Comparison of ENCODE assay signal across 8 mouse cellular contexts in genomic region chr5:3544480-3544769, GRCm38 (mm10). TPM values are rescaled to one million over a fixed set of nuclear protein-coding genes. Genes with fewer than 3 reads are reported as not detected.
DNase-seq lines count a peak whose midpoint lies in the region; ATAC-seq and TF ChIP-seq lines count a peak whose summit lies in the region.

No protein-coding gene starts in this region.

- ATAC-seq in kidney, postnatal 0 days (replicated peaks; ENCODE audit: low FRiP score, low read depth) = no peak
- ATAC-seq in hindbrain, embryonic 15.5 days (ENCODE audit: low FRiP score, low read depth) = peak; percentile 31; the same call in 1 of the 2 replicates
- ATAC-seq in midbrain, postnatal 0 days (ENCODE audit: low FRiP score) = peak; percentile 27; the same call in 1 of the 2 replicates

- no peaks in the 10 kb centered on the region for H3K36me3 ChIP-seq in kidney, postnatal 0 days (ENCODE audit: insufficient read depth, low read length)
- H3K36me3 ChIP-seq in hindbrain, embryonic 15.5 days = 0 out of 2 replicates have a peak, but pooled peaks cover 3% of the 10 kb centered on the region
- H3K36me3 ChIP-seq in midbrain, postnatal 0 days (ENCODE audit: insufficient read depth, low read length) = no peaks in the 10 kb centered on the region

- DNase-seq in kidney, postnatal 0 days (ENCODE audit: low spot score) = peak; percentile 18
- no peak for DNase-seq in kidney, postnatal 4 days
- DNase-seq in midbrain, postnatal 0 days (ENCODE audit: low spot score) = peak; percentile 5
- no peak for DNase-seq in layer of hippocampus, postnatal 14 days (ENCODE audit: low spot score in 2 of 2)
- no peak for DNase-seq in layer of hippocampus, postnatal 36 days
- DNase-seq in spleen, postnatal 4 days (ENCODE audit: low spot score in 2 of 2) = no peak

- H3K27ac ChIP-seq in kidney, postnatal 0 days = no peak overlapping the region
- no peak overlapping the region for H3K27ac ChIP-seq in bone marrow macrophage, adult 2 months (ENCODE audit: insufficient read depth, low read depth, low read length)
- H3K27ac ChIP-seq in hindbrain, embryonic 15.5 days (replicated peaks) = peak overlapping the region; percentile 92
- no peak overlapping the region for H3K27ac ChIP-seq in midbrain, postnatal 0 days (ENCODE audit: low read depth, low read length)

- H3K9ac ChIP-seq in kidney, postnatal 0 days (ENCODE audit: low read depth, low read length) = peak overlapping the region; percentile 95
- peak overlapping the region; percentile 84 for H3K9ac ChIP-seq in hindbrain, embryonic 15.5 days
- peak overlapping the region; percentile 87 for H3K9ac ChIP-seq in midbrain, postnatal 0 days (replicated peaks; ENCODE audit: low read length, poor library complexity, severe bottlenecking)

- H3K4me2 ChIP-seq in kidney, postnatal 0 days (ENCODE audit: low read length) = peak overlapping the region; percentile 75
- peak overlapping the region; percentile 77 for H3K4me2 ChIP-seq in hindbrain, embryonic 15.5 days
- H3K4me2 ChIP-seq in midbrain, postnatal 0 days (ENCODE audit: low read depth, low read length, poor library complexity, severe bottlenecking) = peak overlapping the region; percentile 61

- no peak for TF ChIP-seq POLR2A in bone marrow macrophage, adult 2 months (IDR thresholded peaks at IDR 0.05; ENCODE audit: borderline replicate concordance, low read depth, low read length)

- TF ChIP-seq CTCF in kidney, postnatal 0 days (IDR thresholded peaks at IDR 0.05; ENCODE audit: low read depth) = no peak
- no peak for TF ChIP-seq CTCF in bone marrow macrophage, adult 2 months (IDR thresholded peaks at IDR 0.05; ENCODE audit: low read depth, low read length)
- no peak for TF ChIP-seq CTCF in midbrain, postnatal 0 days (IDR thresholded peaks at IDR 0.05)

- H3K27me3 ChIP-seq in kidney, postnatal 0 days (ENCODE audit: insufficient read depth, low read length) = no peaks in the 10 kb centered on the region
- H3K27me3 ChIP-seq in hindbrain, embryonic 15.5 days = no peaks in the 10 kb centered on the region
- no peaks in the 10 kb centered on the region for H3K27me3 ChIP-seq in midbrain, postnatal 0 days (ENCODE audit: insufficient read depth, low read length)

- no peaks in the 10 kb centered on the region for H3K9me3 ChIP-seq in kidney, postnatal 0 days (replicated peaks; ENCODE audit: low read length)
- no peaks in the 10 kb centered on the region for H3K9me3 ChIP-seq in hindbrain, embryonic 15.5 days
- H3K9me3 ChIP-seq in midbrain, postnatal 0 days (ENCODE audit: low read length) = no peaks in the 10 kb centered on the region

- peak overlapping the region; percentile 99 for H3K4me3 ChIP-seq in kidney, postnatal 0 days (replicated peaks; ENCODE audit: low read depth, low read length)
- peak overlapping the region; percentile 87 for H3K4me3 ChIP-seq in bone marrow macrophage, adult 2 months (ENCODE audit: insufficient read depth, low read length)
- peak overlapping the region; percentile 93 for H3K4me3 ChIP-seq in hindbrain, embryonic 15.5 days
- H3K4me3 ChIP-seq in midbrain, postnatal 0 days (ENCODE audit: low read depth, low read length) = peak overlapping the region; percentile 79

- WGBS in kidney, postnatal 0 days = 9% methylated on average over 7 of the region's 7 CpGs
- 6% methylated on average over 7 of the region's 7 CpGs for WGBS in hindbrain, embryonic 15.5 days
- 9% methylated on average over 7 of the region's 7 CpGs for WGBS in midbrain, postnatal 0 days

- H3K4me1 ChIP-seq in kidney, postnatal 0 days (replicated peaks; ENCODE audit: insufficient read depth, low read length) = peaks cover 14% of the 10 kb centered on the region; the same call in 1 of the 2 replicates
- H3K4me1 ChIP-seq in bone marrow macrophage, adult 2 months (ENCODE audit: control insufficient read depth, insufficient read depth, low read length) = peaks cover 19% of the 10 kb centered on the region
- peaks cover 16% of the 10 kb centered on the region for H3K4me1 ChIP-seq in hindbrain, embryonic 15.5 days (replicated peaks)
- peaks cover 5% of the 10 kb centered on the region; the same call in 1 of the 2 replicates for H3K4me1 ChIP-seq in midbrain, postnatal 0 days (ENCODE audit: insufficient read depth, low read length)

RNA-seq across cellular contexts. Expression of gene Fam133b, which starts 0.8 kb away (rescaled TPM):
- 30.6 and 31.0 TPM in 2 replicates for polyA plus RNA-seq in kidney, postnatal 0 days (2015; fragmentation: Nextera tagmentation; extraction: Ambion mirVana)
- polyA plus RNA-seq in bone marrow macrophage, adult 2 months (2012; ENCODE audit: insufficient read depth, insufficient read length, missing spikeins) = 24.3 and 26.0 TPM in 2 replicates
- 22.6 and 26.0 TPM in 2 replicates for polyA plus RNA-seq in hindbrain, embryonic 15.5 days (2015; fragmentation: Nextera tagmentation; extraction: Ambion mirVana)
- 23.9 and 24.3 TPM in 2 replicates for total RNA-seq in midbrain, postnatal 0 days (2014; rRNA removed)
- 20.3 and 25.1 TPM in 2 replicates for polyA plus RNA-seq in midbrain, postnatal 0 days (2015; fragmentation: Nextera tagmentation; extraction: Ambion mirVana)
- 10 to 100 TPM; 43.5 to 46.2 TPM for total RNA-seq in layer of hippocampus, postnatal 14 days (2021)
- total RNA-seq in layer of hippocampus, postnatal 36 days (2021) = 10 to 100 TPM; 42.5 to 45.1 TPM

RNA-seq across cellular contexts. Expression of gene 1700109H08Rik, which starts 26.9 kb away (rescaled TPM):
- 0.41 and 0.62 TPM in 2 replicates for polyA plus RNA-seq in kidney, postnatal 0 days (2015; fragmentation: Nextera tagmentation; extraction: Ambion mirVana)
- polyA plus RNA-seq in bone marrow macrophage, adult 2 months (2012; ENCODE audit: insufficient read depth, insufficient read length, missing spikeins) = 6.4 and 7.0 TPM in 2 replicates
- 2.2 and 2.9 TPM in 2 replicates for polyA plus RNA-seq in hindbrain, embryonic 15.5 days (2015; fragmentation: Nextera tagmentation; extraction: Ambion mirVana)
- 3.0 and 9.2 TPM in 2 replicates for total RNA-seq in midbrain, postnatal 0 days (2014; rRNA removed)
- 1.5 and 2.2 TPM in 2 replicates for polyA plus RNA-seq in midbrain, postnatal 0 days (2015; fragmentation: Nextera tagmentation; extraction: Ambion mirVana)
- 1 to 10 TPM; 4.9 to 7.6 TPM for total RNA-seq in layer of hippocampus, postnatal 14 days (2021)
- total RNA-seq in layer of hippocampus, postnatal 36 days (2021) = 1 to 10 TPM; 3.6 to 6.1 TPM

RNA-seq across cellular contexts. Expression of gene Pex1, which starts 51.4 kb away (rescaled TPM):
- 16.4 and 16.6 TPM in 2 replicates for polyA plus RNA-seq in kidney, postnatal 0 days (2015; fragmentation: Nextera tagmentation; extraction: Ambion mirVana)
- 22.3 and 24.4 TPM in 2 replicates for polyA plus RNA-seq in bone marrow macrophage, adult 2 months (2012; ENCODE audit: insufficient read depth, insufficient read length, missing spikeins)
- 22.6 and 23.0 TPM in 2 replicates for polyA plus RNA-seq in hindbrain, embryonic 15.5 days (2015; fragmentation: Nextera tagmentation; extraction: Ambion mirVana)
- total RNA-seq in midbrain, postnatal 0 days (2014; rRNA removed) = 21.0 and 24.1 TPM in 2 replicates
- 19.2 and 21.2 TPM in 2 replicates for polyA plus RNA-seq in midbrain, postnatal 0 days (2015; fragmentation: Nextera tagmentation; extraction: Ambion mirVana)
- total RNA-seq in layer of hippocampus, postnatal 14 days (2021) = 10 to 100 TPM; 22.6 to 26.6 TPM
- 10 to 100 TPM; 25.1 to 34.8 TPM for total RNA-seq in layer of hippocampus, postnatal 36 days (2021)

RNA-seq across cellular contexts. Expression of gene Rbm48, which starts 52.0 kb away (rescaled TPM):
- 10.2 and 12.1 TPM in 2 replicates for polyA plus RNA-seq in kidney, postnatal 0 days (2015; fragmentation: Nextera tagmentation; extraction: Ambion mirVana)
- polyA plus RNA-seq in bone marrow macrophage, adult 2 months (2012; ENCODE audit: insufficient read depth, insufficient read length, missing spikeins) = 8.8 and 11.0 TPM in 2 replicates
- 15.5 and 16.6 TPM in 2 replicates for polyA plus RNA-seq in hindbrain, embryonic 15.5 days (2015; fragmentation: Nextera tagmentation; extraction: Ambion mirVana)
- total RNA-seq in midbrain, postnatal 0 days (2014; rRNA removed) = 14.5 and 17.0 TPM in 2 replicates
- 18.3 and 19.3 TPM in 2 replicates for polyA plus RNA-seq in midbrain, postnatal 0 days (2015; fragmentation: Nextera tagmentation; extraction: Ambion mirVana)
- total RNA-seq in layer of hippocampus, postnatal 14 days (2021) = 10 to 100 TPM; 12.9 to 13.0 TPM
- total RNA-seq in layer of hippocampus, postnatal 36 days (2021) = 10 to 100 TPM; 11.8 to 13.9 TPM

Comparison
In these comparisons a context has a peak if more than half of its experiments do, and no peak if none do; other contexts are left out.
1. DNase-seq: peak in kidney, postnatal 0 days (single experiment) and midbrain, postnatal 0 days (single experiment); none in kidney, postnatal 4 days (0 of 2), layer of hippocampus, postnatal 14 days (0 of 2), layer of hippocampus, postnatal 36 days (0 of 2) and spleen, postnatal 4 days (0 of 2).
2. Peak in every context shown above with its lines, with median percentiles within 50 percentile points of each other: H3K4me2 ChIP-seq, H3K4me3 ChIP-seq and H3K9ac ChIP-seq.